Mouse (Mus musculus): ENCODE results near the gene Kri1.
"Not testable (repeated sequence)": the region's sequence is repeated elsewhere in the genome, so short reads cannot be mapped to it uniquely, and the experiment has no call there.

Gene Kri1

DNA sequence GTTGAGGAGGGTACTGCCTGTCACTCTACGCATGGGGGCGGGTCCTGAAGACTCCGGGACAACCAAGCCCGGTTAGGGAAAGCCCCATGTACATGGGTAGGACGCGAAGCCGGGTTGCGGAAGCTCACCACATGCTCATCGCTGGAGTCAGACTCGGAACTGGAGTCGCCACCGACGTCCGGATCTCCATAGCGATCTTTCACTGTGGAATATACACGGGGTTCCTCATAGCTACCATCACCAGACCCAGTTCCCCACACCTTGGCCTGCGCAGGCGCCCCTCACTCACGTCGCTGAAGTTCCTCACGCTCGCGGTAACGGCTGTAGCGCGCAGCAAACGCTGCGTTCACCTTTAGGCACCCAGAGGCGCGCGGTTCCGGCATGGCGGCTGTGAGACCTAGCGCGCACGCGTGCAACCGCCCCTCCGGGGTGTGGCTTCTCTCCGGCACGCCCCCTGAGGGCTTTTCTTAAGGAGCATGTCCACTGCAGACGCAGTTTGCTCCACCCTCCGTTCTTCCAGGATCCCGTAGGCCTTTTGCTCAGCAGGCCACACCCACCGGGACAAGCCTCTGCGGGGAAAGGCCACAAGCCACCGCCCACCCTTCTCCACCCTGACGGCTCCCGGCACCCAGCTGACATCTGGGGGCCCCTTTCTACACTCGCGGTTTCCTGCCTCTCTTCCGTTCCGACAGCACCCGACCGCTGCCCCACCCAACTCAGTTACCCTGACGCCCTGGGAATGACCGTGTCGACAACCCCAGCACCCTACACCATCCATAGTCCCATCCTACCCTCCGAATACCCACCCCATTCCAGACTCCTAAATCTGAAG, at the start of gene Kri1:
Gene Kri1 (minus strand): TSS at position 399 of the 832 bp plus-strand sequence.
- DNase-seq (ENCODE audit: low spot score), result peak; percentile 99

DNA sequence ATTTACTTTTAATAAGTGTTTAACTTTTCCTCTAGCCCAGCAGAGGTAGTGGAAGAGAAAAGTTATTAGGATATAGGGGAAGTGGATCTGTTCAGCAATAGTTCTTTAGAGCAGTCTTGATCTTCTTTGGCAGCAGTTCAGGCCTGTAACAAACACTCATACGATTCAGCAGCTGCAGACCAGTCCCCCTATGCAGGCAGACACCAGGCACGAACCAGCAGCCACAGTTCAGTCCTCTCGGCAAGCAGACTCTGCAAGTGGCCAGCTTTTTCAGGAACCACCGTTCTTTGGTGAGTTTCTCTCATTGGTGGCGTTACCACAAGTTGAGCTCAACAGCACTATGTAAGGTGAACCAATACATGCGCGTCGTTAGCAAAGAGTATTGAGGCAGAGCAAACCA, 48.7 kb upstream of the Kri1 start:
- DNase-seq (ENCODE audit: low spot score), result no peak

DNA sequence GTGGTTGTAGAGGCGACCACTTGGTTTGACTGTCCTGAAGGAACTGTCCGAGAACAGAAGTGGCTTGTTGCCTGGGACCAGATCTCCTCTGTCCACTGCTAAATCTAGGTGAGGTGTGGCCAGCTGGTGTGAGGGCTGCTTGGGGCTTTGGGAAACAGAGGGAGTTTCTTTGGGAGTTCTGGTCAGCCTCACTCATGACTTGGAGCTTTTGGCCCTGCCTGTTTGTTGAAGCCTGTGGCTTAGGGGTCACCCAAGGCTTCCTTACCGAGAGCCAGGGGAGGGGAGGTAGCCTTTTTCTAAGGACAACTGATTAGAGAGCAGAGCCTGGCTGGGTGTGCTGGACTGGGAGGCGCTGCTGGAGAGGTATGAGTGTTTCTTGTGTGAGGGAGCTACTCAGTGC, 47.6 kb upstream of the Kri1 start:
- DNase-seq (ENCODE audit: low spot score), result peak; percentile 63

DNA sequence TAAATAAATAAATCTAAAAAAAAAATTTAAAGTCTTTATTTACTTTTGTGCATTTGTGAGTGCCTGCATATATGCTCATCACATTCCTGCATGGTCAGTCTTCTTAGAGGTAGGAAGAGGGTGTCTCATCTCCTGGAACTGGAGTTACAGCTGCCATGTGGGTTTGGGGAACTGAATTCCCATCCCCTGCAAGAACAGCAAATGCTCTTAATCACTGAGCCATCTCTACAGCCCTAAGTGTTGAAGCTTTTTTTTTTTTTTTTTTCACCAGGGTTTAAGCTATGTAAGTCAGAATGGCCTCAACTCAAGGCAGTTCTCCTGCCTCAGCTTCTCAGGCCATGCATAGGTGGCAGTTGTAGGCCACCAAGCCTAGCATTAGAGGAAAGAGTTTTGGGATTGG, 47.0 kb upstream of the Kri1 start:
- no peak for DNase-seq (ENCODE audit: low spot score)

DNA sequence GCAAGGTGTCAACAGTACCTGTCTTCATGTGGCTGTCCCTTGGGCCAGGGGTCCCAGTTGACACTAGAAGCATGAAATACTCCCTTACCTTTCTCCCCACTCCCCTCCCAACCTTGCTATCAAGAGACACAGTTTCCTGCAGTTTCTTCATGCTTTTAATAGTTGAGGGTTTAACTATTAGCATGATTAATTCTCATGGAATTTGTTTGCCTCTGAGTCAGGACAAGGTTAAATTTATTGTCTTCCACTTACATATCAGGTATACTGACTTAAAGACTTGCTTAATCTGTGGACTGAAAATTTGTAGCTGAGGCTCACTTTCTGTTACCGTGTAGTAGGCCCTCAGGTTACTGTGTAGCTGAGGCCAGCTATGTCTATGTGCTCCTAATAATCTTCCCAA, 45.8 kb upstream of the Kri1 start:
- DNase-seq (ENCODE audit: low spot score), result no peak

DNA sequence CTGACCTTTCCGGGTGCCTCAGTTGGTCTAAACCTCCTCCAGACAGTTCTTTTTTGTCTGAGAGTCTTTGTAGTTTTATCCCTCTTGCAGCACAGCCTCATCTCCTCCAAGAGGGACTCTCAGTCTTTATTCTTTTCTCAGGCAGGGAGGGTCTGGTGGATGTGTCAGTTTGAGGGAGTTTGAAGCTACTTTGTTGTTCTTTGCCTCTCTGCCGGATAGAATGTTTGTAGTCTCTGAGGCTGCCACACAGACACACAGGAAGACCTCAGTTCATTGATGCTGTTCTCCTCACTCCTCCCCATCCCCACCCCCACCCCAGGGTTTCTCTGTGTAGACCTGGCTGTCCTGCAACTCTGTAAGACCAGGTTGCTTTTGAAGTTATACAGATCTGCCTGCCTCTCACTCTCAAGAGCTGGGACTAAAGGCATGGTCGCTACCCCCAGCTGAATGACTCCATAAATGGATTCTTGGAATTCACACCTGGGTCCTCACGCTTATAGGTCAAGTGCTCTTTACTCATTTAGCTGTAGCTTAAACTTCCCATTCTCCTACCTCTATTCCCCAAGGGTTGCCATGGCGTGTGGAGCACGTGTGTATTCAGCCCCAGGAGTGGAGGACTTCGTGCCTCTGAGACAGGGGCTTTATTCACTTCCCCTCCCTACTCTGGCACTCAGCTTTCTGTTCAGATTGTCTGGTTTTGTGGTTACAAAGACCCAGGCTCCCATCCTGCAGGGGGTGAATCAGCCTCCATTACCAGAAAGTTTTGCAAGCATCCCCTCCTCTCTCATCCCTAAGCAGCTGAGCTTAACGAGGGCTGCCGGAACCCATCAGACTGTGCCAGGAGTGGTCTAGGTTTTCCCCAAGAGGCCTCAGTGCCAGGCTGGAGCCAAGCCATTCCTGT, 44.6 kb upstream of the Kri1 start:
- peak; percentile 36 for DNase-seq (ENCODE audit: low spot score)

GRCm38 (mm10) chr9:21331365-21332140, 43.8 kb upstream of the Kri1 start:
- no peak for DNase-seq (ENCODE audit: low spot score)

DNA sequence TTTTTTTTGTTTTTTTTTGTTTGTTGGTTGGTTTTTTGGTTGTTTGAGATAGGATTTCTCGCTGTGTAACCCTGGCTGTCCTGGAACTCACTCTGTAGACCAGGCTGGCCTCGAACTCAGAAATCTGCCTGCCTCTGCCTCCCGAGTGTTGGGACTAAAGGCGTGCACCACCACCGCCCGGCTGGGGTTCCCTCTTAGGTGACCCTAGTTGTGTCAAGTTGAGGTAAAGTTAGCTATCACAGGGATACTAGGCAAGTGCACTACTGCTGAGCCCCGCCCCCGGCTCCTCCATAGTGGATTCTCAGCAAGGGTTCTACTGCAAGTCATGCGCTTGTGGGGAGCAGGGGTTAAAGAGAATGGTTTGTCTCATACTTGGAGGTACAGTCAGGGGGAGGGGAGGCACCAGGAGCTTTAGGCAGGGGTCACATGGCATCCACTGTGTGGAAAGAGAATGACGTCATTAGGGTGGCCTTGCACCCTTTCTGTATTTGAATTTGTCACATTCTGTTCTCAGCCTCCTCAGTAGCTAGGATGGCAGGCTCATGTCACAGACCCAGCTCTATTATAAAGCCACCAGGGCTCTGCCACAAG, 42.0 kb upstream of the Kri1 start:
- DNase-seq (ENCODE audit: low spot score), result peak; percentile 65

DNA sequence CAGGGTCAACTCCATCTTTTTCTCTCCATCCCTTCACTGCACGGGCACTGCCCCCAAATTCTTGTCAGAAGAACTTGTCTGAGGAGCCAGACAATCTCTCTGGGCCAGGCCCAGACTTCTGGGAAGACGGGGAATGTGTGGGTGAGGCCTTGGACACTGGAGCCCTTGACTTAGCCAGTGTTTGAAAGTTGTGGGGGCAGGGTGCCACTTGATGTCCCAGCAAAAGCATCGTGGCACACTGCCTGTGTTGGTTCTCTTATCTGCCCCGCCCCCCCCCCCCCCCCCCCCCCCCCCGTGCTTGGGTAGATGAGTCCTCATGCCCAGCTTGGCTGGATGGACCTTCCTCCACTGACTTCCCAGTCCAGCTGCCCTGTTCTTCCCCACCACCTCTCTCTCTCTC, 41.3 kb upstream of the Kri1 start:
- DNase-seq (ENCODE audit: low spot score), result peak; percentile 78

GRCm38 (mm10) chr9:21328041-21328440, 40.3 kb upstream of the Kri1 start:
- DNase-seq (ENCODE audit: low spot score), result no peak

- no peak for DNase-seq (ENCODE audit: low spot score)
These were observed 39.8 kb upstream of the Kri1 start for GRCm38 (mm10) chr9:21327569-21327968.

DNA sequence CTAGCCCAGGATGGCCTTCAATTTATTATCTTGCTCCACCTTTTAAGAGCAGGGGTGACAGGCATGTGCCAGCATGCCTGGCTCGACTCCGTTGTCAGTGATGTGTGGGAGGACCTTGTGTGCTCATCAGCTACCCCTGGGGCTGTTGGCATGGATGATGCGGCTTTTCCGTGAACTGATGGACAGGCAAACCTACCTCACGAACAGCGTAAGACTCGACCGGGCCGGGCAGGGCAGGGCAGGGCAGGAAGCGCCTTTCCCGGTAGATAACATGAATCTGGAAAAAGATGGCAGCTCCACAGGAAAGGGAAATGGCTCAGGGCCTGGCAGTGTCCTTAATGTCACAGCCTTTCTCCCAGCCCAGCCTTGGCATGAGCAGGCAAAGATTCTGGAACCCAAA, 36.5 kb upstream of the Kri1 start:
- no peak for DNase-seq (ENCODE audit: low spot score)

- not testable (repeated sequence) for DNase-seq (ENCODE audit: low spot score)
These were observed 35.1 kb upstream of the Kri1 start for GRCm38 (mm10) chr9:21322917-21323297.

GRCm38 (mm10) chr9:21322211-21322916, 34.6 kb upstream of the Kri1 start:
- DNase-seq (ENCODE audit: low spot score), result no peak

- DNase-seq (ENCODE audit: low spot score), result peak; percentile 64
These were observed 33.7 kb upstream of the Kri1 start for GRCm38 (mm10) chr9:21321513-21321835.

DNA sequence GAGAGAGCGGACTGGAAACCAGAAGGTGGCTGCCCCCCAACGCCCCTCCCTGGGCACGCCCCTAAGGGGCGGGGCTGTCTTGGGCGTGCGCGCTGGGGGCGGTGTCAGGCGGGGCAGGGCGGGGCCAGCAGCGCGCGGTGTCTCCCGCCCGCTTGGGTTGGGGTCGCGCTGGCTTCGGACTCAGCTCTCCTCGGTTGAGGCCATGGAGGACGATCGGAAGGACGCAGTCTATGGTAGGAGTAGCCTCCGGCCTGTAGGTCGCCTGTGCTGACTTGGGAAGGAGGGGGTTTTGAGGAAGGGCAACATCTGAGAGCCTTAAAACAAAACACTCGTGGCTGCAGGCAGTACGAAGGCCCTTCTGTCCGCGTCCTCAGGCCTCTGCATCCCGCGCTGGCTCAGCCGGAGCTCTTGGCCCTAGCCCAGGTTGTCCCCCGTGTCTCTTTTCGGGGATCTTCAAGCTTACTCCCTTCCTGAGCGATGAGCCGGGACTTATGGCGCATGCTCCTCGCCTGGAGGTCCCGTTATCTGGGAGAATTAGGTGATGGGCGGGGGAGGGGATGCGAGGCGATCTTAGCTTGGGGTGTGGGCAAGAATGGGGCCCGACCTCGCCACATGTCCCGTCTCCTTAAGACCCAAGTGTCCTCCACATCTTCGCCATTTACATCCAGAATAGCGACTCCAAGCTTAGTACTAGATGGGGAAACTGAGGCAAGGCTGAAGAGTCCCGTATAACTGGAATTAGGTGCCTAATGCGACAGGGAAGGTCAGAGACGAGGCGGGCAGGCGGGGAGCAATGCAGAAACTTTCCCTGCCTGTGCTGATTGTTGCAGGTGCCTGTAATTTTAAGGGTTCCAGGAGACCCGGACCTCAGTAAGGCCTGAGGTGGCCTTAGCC, 33.1 kb upstream of the Kri1 start, which contains the start of gene Slc44a2:
Gene Slc44a2 (plus strand): TSS at position 80 of the 894 bp plus-strand sequence.
- DNase-seq (ENCODE audit: low spot score), result peak; percentile 95

GRCm38 (mm10) chr9:21320280-21320618, 32.5 kb upstream of the Kri1 start:
- no peak for DNase-seq (ENCODE audit: low spot score)

- DNase-seq (ENCODE audit: low spot score), result no peak
These were observed 31.7 kb upstream of the Kri1 start for GRCm38 (mm10) chr9:21319503-21319902.

GRCm38 (mm10) chr9:21318792-21319191, 31.0 kb upstream of the Kri1 start:
- no peak for DNase-seq (ENCODE audit: low spot score)

GRCm38 (mm10) chr9:21316696-21317095, 28.9 kb upstream of the Kri1 start:
- DNase-seq (ENCODE audit: low spot score), result no peak

Data from testis, postnatal 10 days (tissue).